18 mouse cellular contexts compared by ENCODE assay signal in the genomic region with DNA sequence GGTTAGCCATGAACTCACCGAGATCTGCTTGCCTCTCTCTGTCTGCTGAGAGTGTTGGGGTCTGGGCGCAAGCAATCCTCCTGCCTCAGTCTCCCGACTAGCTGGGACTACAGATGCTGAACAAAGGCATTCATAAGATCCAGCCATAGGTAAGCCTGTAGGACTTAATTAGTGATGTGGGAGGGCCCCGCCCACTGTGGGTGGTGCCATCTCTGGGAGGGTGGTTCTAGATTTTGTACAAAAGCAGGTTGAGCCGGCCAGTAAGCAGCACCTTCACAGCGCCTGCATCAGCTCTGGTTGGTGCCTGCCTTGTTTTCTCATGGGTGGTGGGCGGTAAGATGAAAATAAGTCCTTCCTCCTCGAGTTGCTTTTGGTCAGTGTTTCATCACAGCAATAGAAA. TPM values are rescaled to one million over a fixed set of nuclear protein-coding genes. Genes with fewer than 3 reads are reported as not detected.
A peak's percentile ranks its signal among the peaks of the same experiment; 100 is the strongest.
DNase-seq lines count a peak whose midpoint lies in the region; ATAC-seq lines count a peak whose summit lies in the region.
"Had no signal": no experiment of that assay in that cellular context is flagged by ENCODE, and none has a peak within 500 bp of the region (broad histone marks: within the 10 kb centered on the region; RNA-seq: fewer than 3 reads in every experiment).

No protein-coding gene starts in this region.

- H3K9me3 ChIP-seq in kidney, embryonic 14.5 days (ENCODE audit: control insufficient read depth, low read length): no peaks in the 10 kb centered on the region
- no peaks in the 10 kb centered on the region for H3K9me3 ChIP-seq in limb, embryonic 10.5 days (replicated peaks)
- H3K9me3 ChIP-seq: forebrain, embryonic 13.5 days; limb, embryonic 15.5 days had no signal

- peak; percentile 28 to 53 for DNase-seq in kidney, postnatal 25 days
- peak; percentile 35 for DNase-seq in urinary bladder, postnatal 14 days (ENCODE audit: low spot score)
- DNase-seq in urinary bladder, postnatal 10 days (ENCODE audit: low spot score): no peak
- peak; percentile 36 for DNase-seq in c-Kit-positive CD71-positive TER-119-positive erythroid progenitor cells, embryonic 14.5 days (ENCODE audit: low spot score)
- peak; percentile 32 for DNase-seq in yolk sac, embryonic 10.5 days (ENCODE audit: low spot score)
- no peak for DNase-seq in limb, embryonic 10.5 days (ENCODE audit: low spot score)
- no peak for DNase-seq in frontal cortex, postnatal 14 days (ENCODE audit: low spot score in 2 of 2)
- DNase-seq: cerebellum, adult 2 months; heart, postnatal 14 days; lung, postnatal 4 days; thymus, adult 18-20 months had no signal

- no peak for ATAC-seq in kidney, embryonic 14.5 days (ENCODE audit: low FRiP score, low TSS enrichment)
- ATAC-seq: forebrain, embryonic 13.5 days; midbrain, embryonic 16.5 days; Patski had no signal

- no peaks in the 10 kb centered on the region for H3K36me3 ChIP-seq in kidney, embryonic 14.5 days (ENCODE audit: control insufficient read depth, insufficient read depth, low read length)
- no peaks in the 10 kb centered on the region for H3K36me3 ChIP-seq in limb, embryonic 10.5 days
- H3K36me3 ChIP-seq: limb, embryonic 15.5 days had no signal

- H3K4me3 ChIP-seq in kidney, embryonic 14.5 days (ENCODE audit: low read length): no peak overlapping the region
- no peak overlapping the region for H3K4me3 ChIP-seq in limb, embryonic 10.5 days
- H3K4me3 ChIP-seq: forebrain, embryonic 13.5 days; limb, embryonic 15.5 days had no signal

- no peak overlapping the region for H3K4me2 ChIP-seq in kidney, embryonic 14.5 days (replicated peaks; ENCODE audit: low read depth, low read length)
- H3K4me2 ChIP-seq: forebrain, embryonic 13.5 days; limb, embryonic 15.5 days had no signal

- no peak overlapping the region for H3K9ac ChIP-seq in kidney, embryonic 14.5 days (ENCODE audit: low read depth, low read length)
- H3K9ac ChIP-seq: forebrain, embryonic 13.5 days; limb, embryonic 15.5 days had no signal

- H3K27ac ChIP-seq in kidney, embryonic 14.5 days (ENCODE audit: low read depth, low read length): no peak overlapping the region
- no peak overlapping the region for H3K27ac ChIP-seq in limb, embryonic 10.5 days
- H3K27ac ChIP-seq: forebrain, embryonic 13.5 days; limb, embryonic 15.5 days had no signal

- peaks cover 17% of the 10 kb centered on the region for H3K4me1 ChIP-seq in kidney, embryonic 14.5 days (ENCODE audit: control insufficient read depth, insufficient read depth, low read length)
- peaks cover 19% of the 10 kb centered on the region for H3K4me1 ChIP-seq in limb, embryonic 10.5 days

- WGBS in kidney, embryonic 14.5 days: 58% methylated on average over 8 of the region's 8 CpGs
- 55% methylated on average over 8 of the region's 8 CpGs for WGBS in limb, embryonic 10.5 days

- H3K27me3 ChIP-seq in kidney, embryonic 14.5 days (ENCODE audit: control insufficient read depth, insufficient read depth, low read length): no peaks in the 10 kb centered on the region
- peaks cover 30% of the 10 kb centered on the region for H3K27me3 ChIP-seq in limb, embryonic 10.5 days (ENCODE audit: low read depth, poor library complexity, severe bottlenecking)
- H3K27me3 ChIP-seq: limb, embryonic 15.5 days; Patski had no signal

RNA-seq across cellular contexts. Expression of a gene that starts 3.6 kb away (rescaled TPM):
- 18.5 and 20.7 TPM in 2 replicates for polyA plus RNA-seq in kidney, embryonic 14.5 days (2014; fragmentation: Nextera tagmentation; extraction: Ambion mirVana)
- 1.8 and 2.7 TPM in 2 replicates for polyA plus RNA-seq in limb, embryonic 10.5 days (2016; fragmentation: Nextera tagmentation; extraction: Ambion mirVana)

RNA-seq across cellular contexts. Expression of a gene that starts 30.1 kb away (rescaled TPM):
- polyA plus RNA-seq in kidney, embryonic 14.5 days (2014; fragmentation: Nextera tagmentation; extraction: Ambion mirVana): not detected in 2 replicates
- polyA plus RNA-seq in limb, embryonic 10.5 days (2016; fragmentation: Nextera tagmentation; extraction: Ambion mirVana): 0.13 TPM in 1 of 2 replicates, not detected in the other
- polyA plus RNA-seq: brain, embryonic 14.5 days; forebrain, embryonic 13.5 days; kidney, embryonic 16.5 days had no signal

RNA-seq across cellular contexts. Expression of a gene that starts 34.3 kb away (rescaled TPM):
- 57.0 and 59.1 TPM in 2 replicates for polyA plus RNA-seq in kidney, embryonic 14.5 days (2014; fragmentation: Nextera tagmentation; extraction: Ambion mirVana)
- polyA plus RNA-seq in limb, embryonic 10.5 days (2016; fragmentation: Nextera tagmentation; extraction: Ambion mirVana): 35.0 and 52.5 TPM in 2 replicates

Comparison
In these comparisons a context has a peak if more than half of its experiments do, and no peak if none do; other contexts are left out.
1. DNase-seq: peak in kidney, postnatal 25 days (2 of 2), urinary bladder, postnatal 14 days (single experiment), c-Kit-positive CD71-positive TER-119-positive erythroid progenitor cells, embryonic 14.5 days (single experiment) and yolk sac, embryonic 10.5 days (single experiment); none in urinary bladder, postnatal 10 days (single experiment), limb, embryonic 10.5 days (single experiment) and frontal cortex, postnatal 14 days (0 of 2).